Mouse (Mus musculus) layer of hippocampus, adult 9-11 months (tissue): ENCODE measurements around the gene Tsen54.
"Not testable (repeated sequence)": the region's sequence is repeated elsewhere in the genome, so short reads cannot be mapped to it uniquely, and the experiment has no call there.

Source experiments
- DNase-seq: peaks from one replicate; pipeline ENCODE4 v3.0.0; 2022

Gene Tsen54

DNA sequence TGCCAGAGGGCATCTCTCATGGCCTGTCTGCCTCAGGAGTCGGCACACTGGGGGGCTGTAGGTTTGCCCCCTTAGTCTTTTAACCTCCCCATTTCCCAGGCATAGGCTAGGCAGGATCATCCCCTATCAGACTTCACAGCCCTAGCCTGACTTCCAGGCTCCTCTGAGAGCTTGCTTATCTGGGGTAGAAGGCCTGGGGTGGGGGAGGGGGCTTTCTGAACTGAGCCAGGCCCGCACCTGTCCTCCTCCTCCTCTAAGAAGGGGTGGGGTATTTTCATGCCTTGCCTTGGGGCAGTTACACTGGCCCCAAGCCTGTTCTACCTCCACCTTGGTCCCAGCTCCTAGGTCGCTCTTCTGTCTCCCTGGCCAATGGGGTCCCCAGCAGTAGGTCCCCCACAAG is 17.0 kb downstream of the Tsen54 start:
- DNase-seq: no peak

DNA sequence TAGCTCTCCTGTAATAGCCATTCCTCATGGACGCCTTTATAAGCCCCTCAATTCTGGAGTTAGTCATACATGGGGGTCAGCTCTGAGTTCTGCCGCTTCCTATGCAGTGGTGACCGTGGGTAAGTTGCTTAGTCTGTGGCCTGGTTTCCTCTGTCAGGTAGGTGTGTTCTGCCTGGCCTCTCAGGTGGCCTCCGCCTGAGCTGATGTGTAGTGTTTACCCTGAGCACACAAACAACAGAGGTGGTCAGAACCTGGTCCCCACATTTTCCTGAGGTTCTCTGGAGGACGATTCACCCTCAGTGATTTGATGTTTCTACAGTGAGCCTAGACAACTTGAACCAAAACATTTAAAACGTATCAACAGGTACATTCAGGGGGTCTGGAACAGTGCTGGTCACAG is 17.5 kb downstream of the Tsen54 start:
- DNase-seq: no peak

DNA sequence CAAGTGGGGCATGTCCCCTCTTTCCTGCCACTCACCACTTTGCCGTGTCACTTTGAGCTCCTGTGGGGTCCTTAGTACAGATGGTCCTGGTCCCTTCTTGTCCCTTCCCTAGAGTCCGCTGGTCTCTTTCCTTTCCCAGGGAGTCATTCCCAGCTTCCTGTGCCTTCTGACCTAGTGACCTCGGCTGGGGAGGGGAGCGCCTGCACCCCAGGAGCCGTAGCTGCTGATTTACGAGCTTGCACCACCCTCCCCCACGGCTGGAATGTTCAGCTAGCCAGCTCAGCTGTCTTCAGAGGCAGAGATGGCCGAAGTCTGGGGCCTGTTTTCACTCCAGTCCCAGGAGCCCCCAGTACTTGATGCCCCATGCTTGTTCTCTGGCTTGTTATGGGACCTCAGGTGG is 18.0 kb downstream of the Tsen54 start:
- DNase-seq: no peak

DNA sequence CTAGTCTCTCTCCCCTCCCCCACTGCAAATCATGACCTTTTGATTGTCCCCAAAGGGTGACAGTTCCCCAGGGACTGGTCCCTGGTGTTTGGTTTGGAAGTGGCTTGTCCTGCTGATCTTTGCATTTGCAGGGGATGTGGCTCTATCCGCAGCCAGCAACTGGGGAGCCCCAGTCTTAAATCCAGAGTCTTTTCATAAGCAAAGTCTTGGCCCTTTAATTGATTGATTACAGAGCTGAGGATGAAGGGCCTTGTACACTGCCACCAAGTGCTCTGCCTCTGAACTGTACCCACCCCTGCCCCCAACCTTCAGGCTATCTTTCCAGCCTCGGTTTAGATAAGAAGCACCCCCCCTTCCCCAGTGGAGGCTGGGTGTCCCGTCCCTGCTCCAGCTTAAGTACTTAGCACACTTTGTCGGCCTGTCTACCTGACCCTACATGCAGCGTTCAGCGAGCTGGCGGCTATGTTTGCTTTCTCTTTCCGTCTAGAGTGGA is 18.5 kb downstream of the Tsen54 start:
- no peak for DNase-seq

DNA sequence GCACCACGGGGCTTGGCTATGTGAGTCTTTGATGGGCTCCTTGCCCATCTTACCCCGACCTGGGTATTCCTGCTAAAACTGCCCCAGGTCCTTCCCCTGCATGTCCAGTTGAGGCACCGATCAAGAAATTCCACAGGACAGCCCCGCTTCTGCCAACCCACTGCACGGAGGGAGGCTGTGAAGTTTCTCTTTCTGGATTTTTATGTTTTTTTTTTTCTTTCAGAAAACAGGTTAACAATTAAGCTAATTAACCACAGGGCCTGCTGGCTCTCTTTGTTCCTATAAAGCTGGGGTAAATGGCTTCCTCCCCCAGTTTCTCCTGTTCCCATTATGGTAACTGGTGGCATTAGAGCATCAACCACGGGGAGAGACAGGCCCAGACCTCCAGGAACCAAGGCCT is 19.5 kb downstream of the Tsen54 start:
- no peak for DNase-seq

DNA sequence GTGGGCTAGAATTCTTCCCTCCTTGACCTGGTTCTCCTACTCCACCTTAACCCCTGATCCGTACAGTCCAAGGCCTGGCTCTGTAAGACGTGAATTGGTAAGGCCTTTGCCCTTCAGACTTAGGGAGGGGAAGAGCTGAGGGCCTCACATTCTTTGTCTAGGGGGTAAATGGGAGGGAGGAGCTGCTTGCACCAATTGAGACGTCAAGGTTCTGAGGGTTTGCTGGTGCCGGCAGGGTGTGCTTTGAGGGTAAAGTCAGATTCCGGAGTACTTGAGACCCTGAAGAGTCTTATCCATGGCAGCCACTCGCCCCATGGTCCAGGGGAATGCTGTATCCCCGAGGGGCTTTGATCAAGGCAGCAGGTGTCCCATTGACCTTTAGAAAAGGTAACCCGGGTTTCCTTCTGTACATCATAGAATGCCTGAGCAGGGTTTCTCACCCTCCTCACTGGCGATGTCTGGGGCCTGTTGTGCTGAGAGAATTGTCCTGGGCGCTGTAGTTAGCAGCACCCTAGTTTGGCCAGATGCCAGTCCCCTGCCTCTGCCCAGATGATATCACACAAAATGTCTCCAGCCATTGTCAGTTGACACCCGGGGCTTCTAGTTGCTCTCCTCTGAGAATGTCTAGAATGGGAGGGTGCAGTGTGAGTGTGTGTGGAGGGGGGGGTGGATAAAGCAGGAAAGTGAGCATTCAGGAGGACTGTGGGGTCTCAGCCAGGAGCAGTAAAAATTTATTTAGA is 22.3 kb downstream of the Tsen54 start:
- no peak for DNase-seq

DNA sequence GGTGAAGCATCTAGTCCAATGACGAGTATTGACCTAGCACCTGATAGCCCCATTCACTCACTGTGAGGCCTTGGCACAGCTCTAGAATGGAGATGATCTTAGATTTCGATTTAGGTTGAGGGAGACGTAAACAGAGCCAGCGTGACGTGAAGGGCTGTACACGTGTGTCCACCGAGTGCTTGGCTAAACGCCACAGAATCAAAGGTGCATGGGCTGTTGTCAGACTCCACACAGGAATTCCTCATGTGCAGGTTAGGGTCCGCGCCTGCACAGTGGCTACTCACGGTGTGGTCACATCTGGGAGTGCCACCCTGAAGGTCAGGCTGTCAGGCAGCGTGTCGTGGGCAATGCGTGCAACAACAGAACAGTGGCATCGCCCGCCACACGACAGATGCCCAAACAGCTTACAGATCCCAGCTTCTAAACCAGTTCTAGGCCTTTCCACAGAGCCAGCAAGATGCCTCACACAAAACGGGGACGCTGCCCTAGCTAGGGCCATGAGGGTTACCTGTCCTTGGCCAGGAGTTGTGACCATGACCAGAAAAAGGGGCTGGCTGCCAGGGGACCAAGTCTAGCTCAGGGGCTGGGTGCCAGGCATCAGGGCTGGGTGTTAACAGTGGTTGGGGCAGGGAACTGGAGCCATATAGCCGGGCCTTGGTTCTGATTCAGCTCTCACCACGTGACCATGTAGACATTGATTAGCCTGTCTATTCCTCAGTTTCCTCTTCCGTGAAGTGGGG is 23.3 kb downstream of the Tsen54 start:
- DNase-seq: no peak

DNA sequence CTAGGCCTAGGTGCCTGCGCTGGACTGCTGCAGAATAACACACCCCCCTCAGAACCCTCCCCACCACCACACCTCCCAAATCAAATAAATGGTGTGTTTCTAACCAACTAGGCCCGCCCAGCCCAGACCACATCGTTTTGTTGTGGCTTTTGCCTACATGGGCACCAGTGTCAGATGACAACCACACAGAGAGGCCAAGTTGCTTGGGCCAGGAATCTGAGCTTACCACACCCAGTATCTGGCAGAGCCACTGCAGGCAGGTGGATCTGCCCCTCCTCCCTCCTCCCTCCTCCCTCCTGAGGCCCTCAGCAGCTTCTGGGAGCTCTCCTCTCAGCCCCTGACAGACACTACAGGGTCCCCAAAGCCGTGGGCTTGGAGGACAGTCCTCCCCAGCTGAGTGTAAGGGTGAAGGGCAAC is 24.4 kb downstream of the Tsen54 start:
- no peak for DNase-seq

DNA sequence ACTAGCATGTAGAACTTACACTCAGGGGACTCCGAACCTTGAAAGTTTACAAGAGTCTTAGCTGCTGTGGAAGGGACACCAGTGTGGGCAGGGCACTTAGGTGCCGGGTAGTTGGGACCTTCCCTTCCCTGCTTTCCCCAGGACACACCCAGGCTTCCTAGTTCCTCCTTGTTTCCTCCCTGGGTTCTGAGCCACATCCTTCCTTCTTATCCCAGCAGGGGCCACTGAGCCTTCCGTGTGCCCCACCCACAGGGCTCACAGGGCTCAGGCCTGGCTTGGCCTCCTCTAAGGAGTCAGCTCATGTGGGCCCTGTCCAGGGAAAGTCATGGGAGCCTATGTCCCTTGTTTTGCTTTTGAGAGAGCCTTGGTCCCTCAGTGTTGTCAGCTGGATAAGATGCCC is 25.2 kb downstream of the Tsen54 start:
- DNase-seq: no peak

DNA sequence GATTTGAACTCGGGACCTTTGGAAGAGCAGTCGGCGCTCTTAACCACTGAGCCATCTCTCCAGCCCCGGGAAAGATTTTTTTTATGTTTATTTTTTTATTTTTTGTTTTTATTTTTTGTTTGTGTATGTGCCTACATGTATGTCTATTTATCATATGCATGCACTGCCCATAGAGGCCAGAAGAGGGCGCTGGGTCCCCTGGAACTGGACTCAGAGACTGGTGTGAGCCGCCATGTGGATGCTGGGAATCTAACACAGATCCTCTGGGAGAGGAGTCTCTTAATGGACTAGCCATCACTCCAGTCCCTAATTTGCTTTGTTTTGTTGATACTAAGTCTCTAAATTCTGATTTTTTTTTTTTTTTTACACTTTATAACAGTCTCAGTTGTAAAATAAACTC is 26.5 kb downstream of the Tsen54 start:
- DNase-seq: no peak

DNA sequence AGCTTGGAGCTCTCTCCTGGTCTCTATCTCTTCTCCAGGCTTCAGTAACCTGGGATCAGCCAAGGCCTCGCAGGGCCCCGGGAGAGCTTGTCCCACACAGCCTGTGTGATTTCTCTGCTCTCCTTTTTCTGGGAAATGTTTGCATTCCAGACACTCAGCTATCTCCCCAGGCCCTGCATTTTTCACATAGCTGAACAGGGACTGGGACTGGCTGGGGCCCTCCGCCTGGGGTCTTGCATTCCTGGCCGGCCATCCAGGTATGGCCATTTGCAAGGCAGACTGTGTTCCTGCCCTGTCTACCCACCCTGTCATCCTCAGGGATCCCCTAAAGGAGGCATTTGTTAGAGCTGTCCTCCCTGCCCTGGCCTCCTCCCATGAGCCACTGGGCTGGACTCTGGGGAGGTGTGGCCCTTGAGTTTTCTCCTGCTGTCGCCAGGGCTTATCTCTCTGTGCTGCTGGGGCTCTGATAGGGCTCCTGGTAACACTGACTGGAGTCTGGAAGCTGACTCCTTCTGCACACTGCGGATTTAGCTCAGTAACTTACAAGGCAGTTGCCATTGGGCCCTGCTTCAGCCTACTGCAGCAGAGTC is 27.5 kb downstream of the Tsen54 start:
- DNase-seq: no peak

DNA sequence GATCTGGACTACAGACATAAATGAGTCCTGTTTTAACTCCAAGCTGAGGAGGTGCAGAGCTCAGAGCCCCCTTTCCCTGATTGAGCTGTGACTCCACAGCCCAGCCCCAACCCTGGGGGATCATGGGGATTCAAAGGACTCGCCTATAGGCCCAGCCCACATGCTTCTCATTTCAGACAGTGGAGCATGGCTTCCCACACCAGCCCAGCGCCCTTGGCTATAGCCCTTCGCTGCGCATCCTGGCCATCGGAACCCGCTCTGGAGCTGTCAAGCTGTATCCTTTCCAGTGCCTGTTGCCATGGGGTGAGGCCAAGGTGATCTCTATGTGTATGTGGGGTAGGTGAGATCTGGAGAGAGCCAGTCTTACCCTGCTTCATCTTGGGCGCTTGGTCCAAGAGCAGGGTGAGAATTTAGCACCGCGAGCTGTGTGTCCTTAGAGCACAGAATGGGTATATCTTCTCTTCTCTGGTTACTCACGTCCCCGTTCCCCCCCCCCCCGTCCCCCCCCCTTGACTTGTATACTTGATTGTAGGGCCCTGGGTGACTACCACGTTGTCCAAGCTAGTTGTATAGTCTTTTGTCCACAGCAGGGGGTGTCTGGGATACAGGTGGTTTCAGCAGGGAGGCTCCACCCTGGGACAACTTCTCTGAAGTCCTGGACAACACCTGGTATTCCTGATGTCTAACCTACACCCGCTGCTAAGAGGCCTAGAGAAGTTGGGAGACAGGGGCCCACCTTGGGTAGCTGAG is 28.8 kb downstream of the Tsen54 start:
- DNase-seq: no peak

DNA sequence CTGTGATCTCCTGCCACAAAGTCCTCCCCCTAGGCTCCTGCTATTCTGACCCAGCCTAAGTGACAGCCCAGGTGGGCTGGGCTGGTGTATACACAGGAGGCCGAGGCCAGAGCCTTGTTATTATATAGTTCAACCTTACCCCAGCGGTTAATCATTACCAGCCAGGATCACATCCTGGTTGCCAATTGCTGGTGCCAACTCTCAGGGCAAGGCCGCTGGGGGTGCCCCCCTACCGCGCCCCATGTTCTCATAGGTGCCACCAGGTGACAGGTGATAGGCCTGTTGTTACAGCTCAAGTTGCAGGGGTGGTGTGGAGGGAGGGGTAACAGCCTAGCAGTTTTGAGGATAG is 29.3 kb downstream of the Tsen54 start:
- no peak for DNase-seq

DNA sequence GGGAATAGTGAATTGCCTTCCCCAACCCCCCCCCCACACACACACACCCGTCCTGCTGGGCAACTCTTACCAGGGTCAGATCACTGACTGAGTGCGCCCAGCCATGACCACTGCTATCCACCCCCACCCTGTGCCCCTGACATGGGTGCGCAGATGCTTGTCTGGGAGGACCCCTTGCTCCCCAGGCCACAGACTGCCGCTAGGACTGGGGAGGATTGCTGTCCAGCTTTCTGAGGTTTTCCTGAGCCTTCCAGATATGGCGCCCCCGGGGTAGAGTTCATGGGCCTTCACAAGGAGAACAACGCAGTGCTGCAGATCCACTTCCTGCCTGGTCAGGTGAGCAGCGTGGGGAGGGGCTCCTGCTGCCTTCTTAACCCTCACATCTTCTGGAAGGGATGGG is 29.7 kb downstream of the Tsen54 start:
- DNase-seq: no peak

DNA sequence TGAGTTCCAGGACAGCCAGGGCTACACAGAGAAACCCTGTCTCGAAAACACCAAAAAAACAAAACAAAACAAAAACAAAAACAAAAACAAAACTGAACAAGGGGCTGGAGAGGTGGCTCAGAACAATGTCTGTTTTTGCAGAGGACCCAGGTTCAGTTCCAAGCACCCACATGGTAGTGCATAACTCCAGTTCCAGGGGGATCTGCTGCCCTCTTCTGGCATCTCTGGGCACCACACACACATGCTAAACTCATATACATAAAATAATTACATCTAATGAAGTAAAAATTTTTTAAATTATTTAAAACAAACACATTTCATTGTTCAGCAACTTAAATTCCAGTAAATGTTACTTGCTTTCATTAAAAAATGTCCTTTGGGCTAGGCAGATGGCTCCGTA is 31.3 kb downstream of the Tsen54 start:
- DNase-seq: no peak

DNA sequence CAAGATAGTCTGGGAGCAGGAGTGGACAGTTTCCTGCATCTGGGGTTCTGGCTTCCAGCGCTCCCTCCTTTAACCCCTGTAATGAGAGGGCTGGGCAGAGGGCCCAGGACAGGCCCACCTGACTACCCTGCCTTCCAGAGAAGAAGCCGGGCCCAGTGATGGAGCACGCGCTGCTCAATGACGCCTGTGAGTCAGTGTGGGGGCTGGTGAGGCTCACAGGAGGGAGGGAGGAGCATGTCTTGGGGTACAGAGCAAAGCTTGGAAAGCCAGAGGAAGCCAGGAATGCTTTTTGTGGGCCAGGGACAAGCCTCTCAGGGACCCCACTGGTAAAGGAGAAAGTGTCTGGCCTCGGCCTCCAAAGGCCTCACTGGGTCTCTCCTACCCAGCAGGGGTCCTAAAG is 40.1 kb downstream of the Tsen54 start:
- no peak for DNase-seq

DNA sequence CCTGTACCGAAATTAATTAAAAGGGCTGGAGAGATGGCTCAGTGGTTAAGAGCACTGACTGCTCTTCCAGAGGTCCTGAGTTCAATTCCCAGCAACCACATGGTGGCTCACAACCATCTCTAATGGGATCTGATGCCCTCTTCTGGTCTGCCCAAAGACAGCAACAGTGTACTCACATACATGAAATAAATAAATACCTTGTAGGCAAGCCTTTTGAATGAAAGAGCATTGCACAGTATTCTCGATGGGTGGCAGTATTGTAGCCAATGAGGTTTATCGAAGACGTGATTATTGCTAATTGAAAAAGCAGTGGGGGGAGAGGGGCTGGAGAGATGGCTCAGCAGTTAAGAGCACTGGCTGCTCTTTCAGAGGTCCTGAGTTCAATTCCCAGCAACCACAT is 42.6 kb downstream of the Tsen54 start:
- not testable (repeated sequence) for DNase-seq

DNA sequence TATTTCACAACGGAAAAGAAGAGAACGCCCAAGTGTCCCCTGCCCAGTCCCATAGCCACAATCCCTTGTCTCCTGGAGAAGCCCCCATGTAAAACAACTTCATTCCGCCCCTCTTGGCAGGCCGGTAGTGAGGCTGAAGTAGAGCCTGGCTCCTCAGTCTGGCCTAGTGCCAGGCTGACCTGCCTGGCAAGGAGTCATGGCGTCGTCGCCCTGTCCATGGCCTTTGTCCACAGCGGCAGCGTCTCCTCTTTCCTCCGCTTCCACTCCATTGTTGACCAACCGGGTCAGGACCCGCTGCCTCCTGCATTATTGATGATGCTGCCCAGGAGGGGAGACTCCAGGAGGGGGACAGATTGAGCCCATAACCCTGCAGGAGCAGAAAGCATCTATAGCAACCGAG is 43.4 kb downstream of the Tsen54 start:
- DNase-seq: no peak

DNA sequence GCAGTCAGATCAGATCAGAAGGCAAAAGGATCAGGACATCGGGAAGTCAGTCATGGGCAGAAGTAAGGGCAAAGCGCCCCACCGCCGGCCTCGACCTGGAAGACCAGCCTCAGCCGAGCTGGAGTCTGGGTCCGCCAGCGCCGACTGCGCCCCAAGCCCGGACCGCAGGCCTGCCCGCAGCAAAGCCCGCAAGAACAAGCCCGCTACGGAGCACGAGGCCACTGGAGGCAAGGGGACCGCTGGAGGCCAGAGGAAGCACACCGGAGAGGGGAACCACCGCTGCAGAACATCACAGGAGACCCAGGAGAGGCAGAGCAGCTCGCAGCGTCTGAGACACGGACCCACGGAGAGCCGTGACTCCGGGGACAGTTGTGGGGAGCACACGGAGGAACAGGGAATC is 43.8 kb downstream of the Tsen54 start, which contains the start of gene Myo15b:
Myo15b (plus strand) TSS at position 53 of the 400 bp plus-strand sequence.
- DNase-seq: no peak

DNA sequence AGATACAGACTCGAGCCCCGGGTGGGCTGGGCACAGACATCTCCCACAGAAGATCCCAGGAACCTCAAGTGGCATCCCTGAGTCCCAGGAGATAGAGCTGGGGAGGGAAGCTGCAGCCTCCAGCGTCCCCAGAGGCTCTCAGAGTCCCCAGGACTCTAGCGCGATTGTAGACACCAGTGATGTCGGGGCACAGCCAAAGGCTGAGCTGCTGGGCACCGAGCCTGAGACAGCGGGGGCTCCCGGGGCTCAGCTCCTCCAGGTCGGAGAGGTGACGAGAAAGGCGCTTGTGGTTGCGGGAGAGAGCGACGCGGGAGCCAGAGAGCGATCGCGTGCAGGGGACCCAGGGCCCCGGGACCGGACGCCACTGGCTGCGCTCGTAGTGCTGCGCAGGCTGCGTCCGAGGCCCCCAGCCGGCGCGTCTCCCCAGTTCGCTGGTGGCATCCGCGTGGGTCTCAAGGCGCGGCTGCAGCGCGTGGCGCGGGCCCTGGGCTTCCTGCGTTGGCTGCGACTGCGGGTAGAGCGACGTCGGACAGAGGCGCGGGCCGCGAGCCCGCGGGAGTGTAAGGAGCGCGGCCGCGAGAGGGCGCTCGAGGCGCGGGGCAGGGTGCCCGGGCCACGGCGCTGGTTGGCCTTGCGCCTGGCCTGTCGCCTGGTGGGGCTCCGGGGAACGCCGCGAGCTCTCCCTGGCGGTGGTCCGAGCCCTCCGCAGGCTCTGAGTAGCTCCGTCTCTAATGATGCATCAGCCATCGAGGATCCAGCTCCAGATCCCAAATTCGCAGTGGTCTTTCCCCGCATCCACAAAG is 44.8 kb downstream of the Tsen54 start:
- DNase-seq: peak; percentile 67

DNA sequence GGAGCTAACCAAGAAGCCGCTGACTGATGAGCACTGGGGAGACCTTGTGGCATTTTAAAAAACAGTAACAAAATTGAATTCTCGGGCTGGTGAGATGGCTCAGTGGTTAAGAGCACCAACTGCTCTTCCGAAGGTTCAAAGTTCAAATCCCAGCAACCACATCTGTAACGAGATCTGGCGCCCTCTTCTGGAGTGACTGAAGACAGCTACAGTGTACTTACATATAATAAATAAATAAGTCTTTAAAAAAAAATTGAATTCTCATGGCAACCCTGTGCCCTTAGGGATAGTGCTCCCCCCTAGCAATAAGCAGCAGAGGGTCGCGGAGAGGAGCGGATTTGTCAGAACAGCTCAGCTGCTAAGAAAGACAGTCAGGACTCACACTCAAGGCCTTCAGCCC is 49.4 kb downstream of the Tsen54 start:
- DNase-seq: no peak

DNA sequence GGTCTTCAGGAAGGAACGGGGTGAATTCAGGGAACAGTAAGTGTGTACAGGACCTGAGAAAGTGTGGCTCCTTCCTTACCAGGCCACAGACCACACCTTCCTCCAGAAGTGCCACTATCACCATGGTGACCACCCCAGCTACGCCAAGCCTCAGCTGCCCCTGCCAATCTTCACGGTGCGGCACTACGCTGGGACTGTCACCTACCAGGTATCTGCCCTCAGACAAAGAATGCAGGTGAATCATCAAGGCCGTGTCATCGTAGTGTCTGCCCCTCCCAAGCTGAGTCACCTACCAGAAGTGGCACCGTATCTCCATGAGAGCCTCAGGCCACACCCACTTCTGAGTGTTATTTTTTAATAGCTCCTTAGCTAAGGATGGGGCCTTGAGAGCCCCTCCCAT is 54.9 kb downstream of the Tsen54 start:
- DNase-seq: no peak

DNA sequence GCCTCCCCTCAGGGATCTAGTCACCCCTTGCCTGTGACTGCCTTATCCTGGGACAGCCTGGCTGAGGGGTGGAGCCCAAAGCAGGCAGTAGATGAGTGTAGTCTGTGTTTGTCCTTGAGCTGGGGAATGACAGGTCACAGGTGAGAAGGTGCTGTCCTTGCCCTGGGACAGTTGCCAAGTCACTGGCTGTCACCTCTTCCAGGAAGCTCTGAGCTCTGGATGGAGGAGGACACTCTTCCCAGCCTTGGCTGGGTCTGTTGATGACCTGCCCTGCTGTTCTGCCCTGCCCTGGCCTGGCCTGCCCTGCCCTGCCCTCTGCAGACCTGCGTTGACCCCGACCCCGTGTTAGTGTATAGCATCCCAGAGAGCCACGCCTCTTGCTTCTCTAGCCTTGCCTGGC is 57.9 kb downstream of the Tsen54 start:
- DNase-seq: no peak
